Mouse (Mus musculus) cerebellum, adult 9-10 months (tissue): ENCODE measurements around the gene Sh2d3c.
A peak's percentile ranks its signal among the peaks of the same experiment; 100 is the strongest.

ENCODE experiments used
- DNase-seq: peaks from one replicate; pipeline ENCODE4 v3.0.0; 2022

The Sh2d3c gene

GRCm38 (mm10) chr2:32700966-32701743, 19.7 kb upstream of the Sh2d3c start:
- DNase-seq: no peak

- DNase-seq: no peak
Observed at GRCm38 (mm10) chr2:32703046-32703445, 17.8 kb upstream of the Sh2d3c start.

- DNase-seq: no peak
Observed at GRCm38 (mm10) chr2:32704021-32704421, 16.8 kb upstream of the Sh2d3c start, which contains the start of gene Fpgs. Gene Fpgs, minus strand, starts transcription at chr2:32704145.

GRCm38 (mm10) chr2:32705018-32705417, 15.8 kb upstream of the Sh2d3c start:
- DNase-seq: no peak

GRCm38 (mm10) chr2:32706971-32707370, 13.9 kb upstream of the Sh2d3c start:
- DNase-seq: no peak

GRCm38 (mm10) chr2:32708643-32709042, 12.2 kb upstream of the Sh2d3c start:
- DNase-seq: no peak

GRCm38 (mm10) chr2:32709521-32710137, 11.2 kb upstream of the Sh2d3c start:
- no peak for DNase-seq

GRCm38 (mm10) chr2:32710425-32710824, 10.4 kb upstream of the Sh2d3c start:
- DNase-seq: no peak

- DNase-seq: no peak
Observed at GRCm38 (mm10) chr2:32711301-32712056, 9.4 kb upstream of the Sh2d3c start.

GRCm38 (mm10) chr2:32712108-32712551, 8.7 kb upstream of the Sh2d3c start:
- peak; percentile 74 for DNase-seq

GRCm38 (mm10) chr2:32712586-32712933, 8.3 kb upstream of the Sh2d3c start:
- peak; percentile 95 for DNase-seq

- DNase-seq: peak; percentile 96
Observed at GRCm38 (mm10) chr2:32712934-32713817, 7.7 kb upstream of the Sh2d3c start, which contains the start of gene Cdk9. Gene Cdk9, minus strand, starts transcription at chr2:32713076.

GRCm38 (mm10) chr2:32714117-32714986, 6.5 kb upstream of the Sh2d3c start:
- DNase-seq: peak; percentile 74

GRCm38 (mm10) chr2:32714987-32715425, 5.8 kb upstream of the Sh2d3c start:
- DNase-seq: peak; percentile 55

GRCm38 (mm10) chr2:32718761-32719160, 2.1 kb upstream of the Sh2d3c start:
- DNase-seq: no peak

- DNase-seq: no peak
Observed at GRCm38 (mm10) chr2:32720053-32720452, 802 bp upstream of the Sh2d3c start.

- DNase-seq: no peak
Observed at GRCm38 (mm10) chr2:32722046-32722445, 1.2 kb downstream of the Sh2d3c start.

GRCm38 (mm10) chr2:32722581-32722980, 1.7 kb downstream of the Sh2d3c start:
- DNase-seq: no peak

- no peak for DNase-seq
Observed at GRCm38 (mm10) chr2:32724149-32724548, 3.3 kb downstream of the Sh2d3c start.

GRCm38 (mm10) chr2:32724832-32725790, 4.3 kb downstream of the Sh2d3c start:
- DNase-seq: no peak
